In genomic region chr8:110500253-110500652, GRCm38 (mm10) we compare ENCODE assay signal across 10 mouse cellular contexts.
DNase-seq lines count a peak whose midpoint lies in the region; ATAC-seq lines count a peak whose summit lies in the region.
"Had no signal": no experiment of that assay in that cellular context is flagged by ENCODE, and none has a peak within 500 bp of the region (broad histone marks: within the 10 kb centered on the region; RNA-seq: fewer than 3 reads in every experiment).

No protein-coding gene starts in this region.

- H3K27ac ChIP-seq in forebrain, embryonic 12.5 days = no peak overlapping the region
- no peak overlapping the region for H3K27ac ChIP-seq in forebrain, embryonic 15.5 days (replicated peaks)
- no peak overlapping the region for H3K27ac ChIP-seq in neural tube, embryonic 13.5 days (replicated peaks)
- no peak overlapping the region for H3K27ac ChIP-seq in limb, embryonic 12.5 days
- H3K27ac ChIP-seq: neural tube, embryonic 12.5 days had no signal

- peak; percentile 65 for ATAC-seq in forebrain, embryonic 12.5 days (ENCODE audit: low FRiP score)
- no peak for ATAC-seq in forebrain, embryonic 15.5 days (replicated peaks)
- ATAC-seq in neural tube, embryonic 13.5 days (ENCODE audit: low read depth) = peak; percentile 27; the same call in 1 of the 2 replicates
- peak; percentile 84 for ATAC-seq in limb, embryonic 12.5 days (ENCODE audit: insufficient number of reproducible peaks, insufficient read depth, low FRiP score, low TSS enrichment, low read depth)

- no peak for DNase-seq in neural tube, embryonic 10.5 days (ENCODE audit: extremely low spot score, low spot score)
- peak; percentile 50 for DNase-seq in testis, postnatal 14 days (ENCODE audit: low spot score)
- DNase-seq in cerebellum, adult 9-11 months = no peak
- no peak for DNase-seq in cerebellum, postnatal 25 days
- DNase-seq: cerebellum, adult 18-20 months had no signal

- H3K27me3 ChIP-seq in forebrain, embryonic 12.5 days = peaks cover 10% of the 10 kb centered on the region
- no peaks in the 10 kb centered on the region for H3K27me3 ChIP-seq in forebrain, embryonic 15.5 days
- peaks cover 6% of the 10 kb centered on the region; the same call in 1 of the 2 replicates for H3K27me3 ChIP-seq in neural tube, embryonic 13.5 days
- H3K27me3 ChIP-seq in limb, embryonic 12.5 days = peaks cover 20% of the 10 kb centered on the region
- H3K27me3 ChIP-seq: neural tube, embryonic 12.5 days had no signal

- no peak overlapping the region for H3K4me3 ChIP-seq in forebrain, embryonic 12.5 days (replicated peaks)
- no peak overlapping the region for H3K4me3 ChIP-seq in forebrain, embryonic 15.5 days
- no peak overlapping the region for H3K4me3 ChIP-seq in neural tube, embryonic 13.5 days
- H3K4me3 ChIP-seq in limb, embryonic 12.5 days (replicated peaks) = no peak overlapping the region
- H3K4me3 ChIP-seq: neural tube, embryonic 12.5 days had no signal

- H3K4me1 ChIP-seq in forebrain, embryonic 12.5 days = peaks cover 2% of the 10 kb centered on the region; the same call in 1 of the 2 replicates
- H3K4me1 ChIP-seq in forebrain, embryonic 15.5 days = no peaks in the 10 kb centered on the region
- no peaks in the 10 kb centered on the region for H3K4me1 ChIP-seq in neural tube, embryonic 13.5 days (replicated peaks)
- no peaks in the 10 kb centered on the region for H3K4me1 ChIP-seq in limb, embryonic 12.5 days (replicated peaks)
- H3K4me1 ChIP-seq: neural tube, embryonic 12.5 days had no signal

- H3K9ac ChIP-seq in forebrain, embryonic 12.5 days = no peak overlapping the region
- no peak overlapping the region for H3K9ac ChIP-seq in forebrain, embryonic 15.5 days (replicated peaks)
- H3K9ac ChIP-seq in neural tube, embryonic 13.5 days = no peak overlapping the region
- no peak overlapping the region for H3K9ac ChIP-seq in limb, embryonic 12.5 days (replicated peaks)
- H3K9ac ChIP-seq: neural tube, embryonic 12.5 days had no signal

- H3K4me2 ChIP-seq in forebrain, embryonic 12.5 days = no peak overlapping the region
- no peak overlapping the region for H3K4me2 ChIP-seq in forebrain, embryonic 15.5 days (replicated peaks)
- H3K4me2 ChIP-seq in neural tube, embryonic 13.5 days = no peak overlapping the region
- H3K4me2 ChIP-seq in limb, embryonic 12.5 days = no peak overlapping the region
- H3K4me2 ChIP-seq: neural tube, embryonic 12.5 days had no signal

- 38% methylated on average over 9 of the region's 10 CpGs for WGBS in forebrain, embryonic 12.5 days
- WGBS in forebrain, embryonic 15.5 days = 41% methylated on average over 10 of the region's 10 CpGs
- 36% methylated on average over 10 of the region's 10 CpGs for WGBS in neural tube, embryonic 13.5 days
- 19% methylated on average over 10 of the region's 10 CpGs for WGBS in limb, embryonic 12.5 days

- H3K9me3 ChIP-seq in forebrain, embryonic 12.5 days = no peaks in the 10 kb centered on the region
- H3K9me3 ChIP-seq in forebrain, embryonic 15.5 days = no peaks in the 10 kb centered on the region
- no peaks in the 10 kb centered on the region for H3K9me3 ChIP-seq in neural tube, embryonic 13.5 days
- H3K9me3 ChIP-seq in limb, embryonic 12.5 days = no peaks in the 10 kb centered on the region
- H3K9me3 ChIP-seq: neural tube, embryonic 12.5 days had no signal

- H3K36me3 ChIP-seq in forebrain, embryonic 12.5 days (replicated peaks) = no peaks in the 10 kb centered on the region
- no peaks in the 10 kb centered on the region for H3K36me3 ChIP-seq in forebrain, embryonic 15.5 days
- no peaks in the 10 kb centered on the region for H3K36me3 ChIP-seq in neural tube, embryonic 13.5 days
- no peaks in the 10 kb centered on the region for H3K36me3 ChIP-seq in limb, embryonic 12.5 days
- H3K36me3 ChIP-seq: neural tube, embryonic 12.5 days had no signal
